Mouse (Mus musculus) gastrocnemius, postnatal 10 days (tissue): ENCODE data around the gene Uncx. TPM values are rescaled to one million over a fixed set of nuclear protein-coding genes. Genes with fewer than 3 reads are reported as not detected.

Experiments
- total RNA-seq, 2 experiments: library from RNA; stranded (reverse); gene quantifications; 2 replicates each; pipeline ENCODE4 v1.2.3; 2021

The Uncx gene
- total RNA-seq, 2 experiments from 2014 or later: not detected

Other genes starting within 250 kb of the Uncx start
- gene Adap1, start 217.9 kb upstream of the Uncx start, total RNA-seq: 1 to 10 TPM; 2.2 to 2.6 TPM
- gene Cox19, start 192.1 kb upstream of the Uncx start, total RNA-seq: 10 to 100 TPM; 72.0 to 76.4 TPM
- not detected for gene Cyp2w1, start 190.9 kb upstream of the Uncx start, total RNA-seq
- 10 to 100 TPM; 13.0 to 19.0 TPM for gene Gpr146, start 165.8 kb upstream of the Uncx start, total RNA-seq
- 1 to 10 TPM; 1.0 to 1.5 TPM for gene C130050O18Rik, start 138.2 kb upstream of the Uncx start, total RNA-seq
- 1 to 10 TPM; 2.3 to 2.7 TPM for gene Gper1, start 120.3 kb upstream of the Uncx start, total RNA-seq
- 10 to 100 TPM; 11.8 to 12.2 TPM for gene 3110082I17Rik, start 83.0 kb upstream of the Uncx start, total RNA-seq
- 10 to 100 TPM; 10.0 to 11.7 TPM for gene Zfand2a, start 58.9 kb upstream of the Uncx start, total RNA-seq
- 1 to 10 TPM; 3.8 to 5.7 TPM for gene Micall2, start 192.8 kb downstream of the Uncx start, total RNA-seq
- gene Ints1, start 232.2 kb downstream of the Uncx start, total RNA-seq: 10 to 100 TPM; 36.4 to 36.7 TPM
- gene Mafk, start 248.0 kb downstream of the Uncx start, total RNA-seq: 1 to 10 TPM; 8.8 to 9.6 TPM